Mouse (Mus musculus) G1E (cell line): ENCODE measurements around the gene Rcan2.

ENCODE experiments used
- CTCF ChIP-seq: IDR thresholded peaks from 2 replicates; pipeline ENCODE4 v1.5.1; 2012; ENCODE audit warnings: low read depth, low read length, inconsistent platforms, mixed read lengths
- POLR2AphosphoS5 ChIP-seq: IDR thresholded peaks from 2 replicates; pipeline ENCODE4 v1.6.1; 2012; ENCODE audit warnings: low read depth, low read length, inconsistent platforms; ENCODE audit not compliant: insufficient replicate concordance

DNA sequence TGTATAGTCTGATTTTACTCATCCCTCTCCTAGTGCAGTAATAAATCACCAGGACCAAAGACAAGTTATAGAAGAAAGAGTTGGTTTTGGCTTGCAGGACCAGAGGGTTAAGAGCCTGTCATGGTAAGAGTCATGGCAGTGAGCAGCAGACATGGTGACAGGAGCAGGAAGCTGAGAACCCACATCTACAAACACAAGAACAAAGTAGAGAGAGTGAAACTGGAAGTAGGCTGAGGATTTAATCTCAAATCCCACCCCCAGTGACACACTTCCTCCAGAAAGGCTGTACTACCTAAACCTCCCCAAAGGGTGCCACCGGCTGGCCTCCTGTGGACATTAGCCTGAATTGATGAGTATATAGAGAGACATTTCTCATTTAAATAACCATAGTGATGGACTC is 259.6 kb downstream of the Rcan2 start:
- TF ChIP-seq CTCF, result no peak
- TF ChIP-seq POLR2AphosphoS5, result no peak
